In genomic region chr11:68384131-68384530, GRCm38 (mm10) we compare ENCODE assay signal across 11 mouse cellular contexts. TPM values are rescaled to one million over a fixed set of nuclear protein-coding genes. Genes with fewer than 3 reads are reported as not detected.
DNase-seq lines count a peak whose midpoint lies in the region; ATAC-seq and TF ChIP-seq lines count a peak whose summit lies in the region.
"Had no signal": no experiment of that assay in that cellular context is flagged by ENCODE, and none has a peak within 500 bp of the region (broad histone marks: within the 10 kb centered on the region; RNA-seq: fewer than 3 reads in every experiment).

No protein-coding gene starts in this region.

- peak overlapping the region; percentile 95 for H3K4me2 ChIP-seq in forebrain, embryonic 15.5 days (replicated peaks)

- WGBS in heart, embryonic 10.5 days, result 8% methylated on average over 12 of the region's 12 CpGs
- 4% methylated on average over 12 of the region's 12 CpGs for WGBS in forebrain, embryonic 15.5 days
- WGBS in midbrain, embryonic 10.5 days, result 1% methylated on average over 12 of the region's 12 CpGs

- DNase-seq in heart, embryonic 10.5 days (ENCODE audit: low spot score), result no peak
- no peak for DNase-seq in heart, adult 11 months
- DNase-seq in midbrain, embryonic 10.5 days (ENCODE audit: low spot score), result no peak
- DNase-seq in urinary bladder, adult 18-20 months (ENCODE audit: low spot score in 2 of 2), result no peak
- DNase-seq in thymus, postnatal 25 days, result no peak

- H3K4me1 ChIP-seq in heart, embryonic 10.5 days, result peaks cover 49% of the 10 kb centered on the region
- H3K4me1 ChIP-seq in E14TG2a.4 (replicated peaks; ENCODE audit: low read depth, low read length), result peaks cover 70% of the 10 kb centered on the region
- H3K4me1 ChIP-seq in forebrain, embryonic 15.5 days, result peaks cover 48% of the 10 kb centered on the region
- H3K4me1 ChIP-seq in midbrain, embryonic 10.5 days, result peaks cover 100% of the 10 kb centered on the region

- H3K9me3 ChIP-seq in heart, embryonic 10.5 days, result no peaks in the 10 kb centered on the region
- no peaks in the 10 kb centered on the region for H3K9me3 ChIP-seq in E14TG2a.4 (ENCODE audit: low read length)
- no peaks in the 10 kb centered on the region for H3K9me3 ChIP-seq in forebrain, embryonic 15.5 days
- no peaks in the 10 kb centered on the region for H3K9me3 ChIP-seq in midbrain, embryonic 10.5 days (replicated peaks)
- H3K9me3 ChIP-seq: liver, embryonic 15.5 days had no signal

- no peak overlapping the region; the same call in 1 of the 2 replicates for H3K27ac ChIP-seq in heart, embryonic 10.5 days
- H3K27ac ChIP-seq in forebrain, embryonic 15.5 days (replicated peaks), result no peak overlapping the region
- peak overlapping the region; percentile 96 for H3K27ac ChIP-seq in midbrain, embryonic 10.5 days (replicated peaks)
- H3K27ac ChIP-seq: liver, embryonic 15.5 days had no signal

- H3K9ac ChIP-seq in forebrain, embryonic 15.5 days (replicated peaks), result peak overlapping the region; percentile 59; the same call in 1 of the 2 replicates
- H3K9ac ChIP-seq: liver, embryonic 15.5 days had no signal

- peak overlapping the region; percentile 77 for H3K4me3 ChIP-seq in heart, embryonic 10.5 days
- peak overlapping the region; percentile 86 for H3K4me3 ChIP-seq in E14TG2a.4 (replicated peaks; ENCODE audit: low read length)
- peak overlapping the region; percentile 63 for H3K4me3 ChIP-seq in forebrain, embryonic 15.5 days
- peak overlapping the region; percentile 92 for H3K4me3 ChIP-seq in midbrain, embryonic 10.5 days

- ATAC-seq in forebrain, embryonic 15.5 days (replicated peaks), result no peak
- no peak for ATAC-seq in monocyte, adult 5-6 weeks (replicated peaks; ENCODE audit: insufficient number of reproducible peaks, low FRiP score, low TSS enrichment, poor library complexity, severe bottlenecking)
- ATAC-seq: inflammation-experienced regulatory T-cells, adult 6 months had no signal

- no peak for TF ChIP-seq CTCF in E14TG2a.4 (conservative IDR thresholded peaks at IDR 0.05; ENCODE audit: low read length)

- H3K36me3 ChIP-seq in heart, embryonic 10.5 days, result no peaks in the 10 kb centered on the region
- H3K36me3 ChIP-seq in E14TG2a.4 (ENCODE audit: insufficient read depth, low read length), result peaks cover 71% of the 10 kb centered on the region
- no peaks in the 10 kb centered on the region for H3K36me3 ChIP-seq in forebrain, embryonic 15.5 days
- peaks cover 29% of the 10 kb centered on the region for H3K36me3 ChIP-seq in midbrain, embryonic 10.5 days
- H3K36me3 ChIP-seq: liver, embryonic 15.5 days had no signal

- H3K27me3 ChIP-seq in heart, embryonic 10.5 days (ENCODE audit: insufficient read depth, poor library complexity, severe bottlenecking), result peaks cover 95% of the 10 kb centered on the region
- peaks cover 73% of the 10 kb centered on the region for H3K27me3 ChIP-seq in E14TG2a.4 (ENCODE audit: insufficient read depth, low read length)
- peaks cover 63% of the 10 kb centered on the region for H3K27me3 ChIP-seq in forebrain, embryonic 15.5 days
- H3K27me3 ChIP-seq in midbrain, embryonic 10.5 days (ENCODE audit: low read depth, poor library complexity, severe bottlenecking), result peaks cover 99% of the 10 kb centered on the region

RNA-seq across cellular contexts. Expression of gene Ntn1, which starts 16.5 kb away (rescaled TPM):
- polyA plus RNA-seq in heart, embryonic 10.5 days (2016; fragmentation: Nextera tagmentation; extraction: Ambion mirVana), result 7.0 and 16.2 TPM in 2 replicates
- 6.7 and 8.1 TPM in 2 replicates for polyA plus RNA-seq in forebrain, embryonic 15.5 days (2015; fragmentation: Nextera tagmentation; extraction: Ambion mirVana)
- polyA plus RNA-seq in midbrain, embryonic 10.5 days (2016; fragmentation: Nextera tagmentation; extraction: Ambion mirVana), result 25.6 and 27.4 TPM in 2 replicates
- 0.32 TPM in 1 of 3 replicates, not detected in the others for total RNA-seq in monocyte, adult 5-6 weeks (2017)
- total RNA-seq: common myeloid progenitor, adult 5-6 weeks had no signal

RNA-seq across cellular contexts. Expression of gene Pik3r5, which starts 47.8 kb away (rescaled TPM):
- 0.07 and 0.48 TPM in 2 replicates for polyA plus RNA-seq in heart, embryonic 10.5 days (2016; fragmentation: Nextera tagmentation; extraction: Ambion mirVana)
- polyA plus RNA-seq in forebrain, embryonic 15.5 days (2015; fragmentation: Nextera tagmentation; extraction: Ambion mirVana), result 0.11 and 0.20 TPM in 2 replicates
- 0.68 and 0.90 TPM in 2 replicates for polyA plus RNA-seq in midbrain, embryonic 10.5 days (2016; fragmentation: Nextera tagmentation; extraction: Ambion mirVana)
- total RNA-seq in monocyte, adult 5-6 weeks (2017), result 66.2 to 140 TPM (median 84.0 TPM) in 3 replicates
